Mouse (Mus musculus) left cerebral cortex, adult 9 months (tissue): ENCODE data around the gene Itgb8.
A peak's percentile ranks its signal among the peaks of the same experiment; 100 is the strongest.

Source experiments
- DNase-seq, 2 experiments: peaks; one replicate each; pipeline ENCODE4 v3.0.0; 2022; ENCODE audit warnings: low spot score in 2 of 2

Gene Itgb8

DNA sequence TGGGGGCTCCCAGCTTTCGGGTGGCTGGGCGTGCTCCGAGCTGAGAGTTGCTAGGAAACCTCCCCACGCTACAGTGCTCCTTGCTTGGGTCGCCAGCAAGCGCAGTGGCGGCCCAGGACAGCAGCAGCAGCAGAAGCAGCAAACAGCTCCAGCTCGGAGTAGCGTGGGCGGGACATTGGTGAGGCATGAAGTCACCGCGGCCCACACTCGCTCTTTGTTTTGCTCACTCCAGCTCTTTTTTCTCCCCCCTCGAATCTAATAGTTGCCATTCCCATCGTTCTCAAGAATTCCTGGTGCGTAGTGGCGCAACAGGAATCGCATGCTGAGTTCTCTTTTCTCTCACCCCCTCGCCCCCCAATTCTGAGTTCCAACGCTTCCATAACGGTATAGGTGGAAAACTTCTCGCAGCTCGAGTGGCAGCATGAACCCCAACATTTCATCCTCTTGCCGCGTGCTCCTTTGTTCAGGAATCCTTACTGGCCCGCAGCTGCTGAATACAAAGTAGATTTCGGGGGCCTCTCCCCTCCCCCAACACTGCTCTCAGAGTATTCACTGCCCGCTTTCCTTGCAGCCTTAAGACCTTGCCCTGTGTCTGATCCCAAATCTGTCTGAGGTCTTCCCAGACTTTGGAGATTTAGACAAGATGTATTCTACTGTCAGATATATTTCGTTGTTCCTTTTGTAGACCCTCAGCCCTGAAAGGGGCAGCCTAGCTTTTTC lies at the start of gene Itgb8:
Gene Itgb8 (minus strand): TSS at position 107 of the 720 bp plus-strand sequence.
- DNase-seq = peak; percentile 72 to 85

DNA sequence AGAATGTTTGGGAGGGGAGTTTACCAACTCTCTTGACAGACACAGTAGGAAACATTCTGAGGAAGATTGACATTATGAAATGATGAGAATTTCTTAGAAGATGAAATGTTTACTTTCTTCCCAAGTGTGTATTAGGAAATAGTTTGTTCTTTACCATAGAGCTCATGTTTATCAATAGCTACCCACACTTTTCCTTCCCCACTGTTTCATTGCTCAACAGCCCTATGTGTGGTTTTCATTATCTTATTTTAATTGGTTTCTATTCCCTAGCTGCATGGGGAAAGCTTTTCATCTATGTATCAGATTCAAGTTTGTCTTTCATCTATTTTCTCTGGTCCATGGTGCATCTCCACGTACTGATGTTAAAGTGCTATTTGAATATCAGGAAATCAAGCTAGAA lies 37.7 kb upstream of the Itgb8 start:
- no peak for DNase-seq

GRCm38 (mm10) chr12:119273605-119274004 lies 35.0 kb upstream of the Itgb8 start:
- no peak for DNase-seq

GRCm38 (mm10) chr12:119271964-119272363 lies 33.4 kb upstream of the Itgb8 start:
- no peak for DNase-seq

DNA sequence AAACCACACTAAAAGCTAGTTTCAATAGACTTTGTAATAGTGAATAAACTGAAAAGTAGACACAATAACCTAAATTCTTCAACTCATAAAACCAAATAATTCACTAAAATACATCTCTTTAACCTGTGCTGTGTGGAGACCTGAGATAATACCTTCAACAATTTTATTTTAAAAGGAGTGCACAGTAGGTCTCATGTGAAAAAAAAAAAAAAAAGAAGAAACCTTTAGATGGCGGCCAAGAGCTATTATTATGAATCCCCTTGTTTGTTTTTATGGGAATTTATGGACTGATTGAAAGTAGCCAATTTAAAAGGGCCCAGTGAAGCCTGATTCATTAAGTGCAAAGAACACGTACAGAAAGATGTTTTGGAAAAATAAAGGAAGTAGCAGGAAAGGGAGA lies 31.4 kb upstream of the Itgb8 start:
- DNase-seq = no peak

GRCm38 (mm10) chr12:119268723-119269122 lies 30.1 kb upstream of the Itgb8 start:
- DNase-seq = no peak

- DNase-seq = no peak
Observed at GRCm38 (mm10) chr12:119264506-119264905, 25.9 kb upstream of the Itgb8 start.

DNA sequence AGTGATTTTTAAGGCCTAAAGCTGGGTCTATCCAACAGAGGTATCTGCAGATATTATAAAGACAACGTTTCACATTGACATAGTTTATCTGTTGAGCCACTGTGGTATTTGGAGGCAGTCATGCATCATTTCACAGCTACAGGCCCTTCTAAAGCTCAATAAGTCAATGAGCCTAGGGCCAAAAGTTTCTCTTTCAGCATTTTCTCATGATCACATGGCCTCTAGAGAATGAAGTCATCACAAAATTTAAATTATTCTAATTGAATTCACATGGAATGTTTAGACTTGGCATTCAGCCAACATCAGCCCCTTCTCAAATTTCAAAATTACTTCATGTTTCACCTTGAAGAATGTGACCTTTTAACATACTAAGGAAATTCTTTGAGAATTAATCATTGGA lies 10.0 kb upstream of the Itgb8 start:
- no peak for DNase-seq

DNA sequence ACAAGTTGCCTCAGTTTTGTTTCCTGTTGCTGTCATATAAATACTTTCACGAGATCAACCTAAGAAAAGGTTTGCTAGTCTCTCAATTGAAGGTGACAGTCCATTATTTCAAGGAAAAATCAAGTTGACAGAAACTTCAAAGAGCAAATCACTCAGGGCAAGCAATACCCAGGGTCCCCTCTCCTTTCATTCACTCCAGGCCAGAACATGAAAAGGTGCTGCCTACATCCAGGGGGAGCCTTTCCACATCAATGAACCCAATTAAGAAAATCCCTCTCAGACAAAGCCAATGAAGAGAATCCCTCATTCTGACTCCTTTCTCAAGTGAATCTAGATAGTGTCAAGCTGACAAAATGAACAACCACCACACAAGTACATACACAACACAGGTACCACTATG lies 2.5 kb upstream of the Itgb8 start:
- no peak for DNase-seq

DNA sequence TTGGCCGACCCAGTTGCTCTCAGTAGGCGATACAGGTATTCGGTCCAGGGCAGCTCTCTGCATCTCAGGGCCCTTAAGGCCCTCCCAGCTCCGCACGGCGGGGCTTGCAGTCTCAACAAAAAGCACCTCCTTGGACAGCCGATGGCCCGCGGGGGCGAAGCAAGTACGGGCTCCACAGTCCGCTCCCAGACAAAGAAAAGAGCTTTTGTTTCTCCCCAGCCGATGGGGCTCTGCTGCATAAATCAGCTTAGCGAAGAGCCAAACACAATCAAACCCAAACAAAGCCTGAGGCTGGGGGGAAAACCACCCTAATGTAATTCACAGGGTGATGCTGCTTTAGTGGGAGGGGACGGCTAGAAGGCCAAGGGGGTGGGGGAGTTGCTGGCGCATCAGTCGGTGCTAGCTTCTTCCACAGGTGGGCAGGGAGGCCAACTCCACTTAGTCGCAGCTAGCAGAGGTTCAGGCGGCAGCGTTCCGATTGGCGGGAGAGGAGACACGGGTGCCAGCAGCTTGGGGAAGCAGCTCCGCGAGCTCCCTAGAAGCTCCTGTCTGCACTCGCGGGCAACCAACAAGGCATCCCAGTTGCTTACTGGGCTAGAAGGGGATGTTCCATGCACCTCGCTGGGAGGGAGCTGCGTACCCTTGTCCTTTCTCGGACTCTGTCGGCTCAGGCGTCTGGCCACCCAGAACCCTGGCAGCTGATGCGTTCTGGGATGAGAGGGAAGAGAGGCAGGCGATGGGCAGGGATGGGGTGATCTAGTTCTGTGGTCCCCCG lies 494 bp downstream of the Itgb8 start:
- DNase-seq = peak; percentile 32 to 69

DNA sequence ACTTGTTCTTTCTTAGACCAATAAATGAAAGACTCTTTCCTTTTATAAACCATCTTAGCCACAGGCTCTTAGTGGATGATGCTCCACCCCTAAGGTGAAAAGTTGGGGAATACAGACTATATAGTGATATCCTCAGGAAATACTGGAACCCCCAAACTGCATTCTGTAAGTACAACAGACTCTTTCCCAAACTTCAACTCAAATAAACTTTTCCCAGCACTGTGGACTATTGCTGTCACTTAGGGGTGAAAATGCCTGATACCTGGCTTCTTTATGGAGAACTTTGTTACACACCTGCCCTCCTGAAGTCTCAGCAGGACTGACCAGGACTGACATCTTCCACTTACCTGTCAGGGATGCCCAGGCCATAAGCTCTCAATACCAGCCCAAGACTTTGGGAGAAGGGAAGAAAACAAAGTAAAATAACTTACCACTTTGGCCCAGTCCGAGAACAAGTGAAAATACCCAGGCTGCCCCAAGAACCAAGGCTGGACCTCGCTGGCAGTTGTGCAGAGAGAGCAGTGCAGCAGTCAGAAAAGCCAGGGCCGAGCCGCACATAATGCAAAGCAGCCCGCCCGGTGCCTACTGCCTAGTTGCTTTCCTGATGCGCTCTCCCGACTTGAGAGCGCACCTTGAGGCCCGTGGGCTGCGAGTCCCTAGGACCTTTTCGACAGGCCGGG lies 1.2 kb downstream of the Itgb8 start:
- DNase-seq = no peak

DNA sequence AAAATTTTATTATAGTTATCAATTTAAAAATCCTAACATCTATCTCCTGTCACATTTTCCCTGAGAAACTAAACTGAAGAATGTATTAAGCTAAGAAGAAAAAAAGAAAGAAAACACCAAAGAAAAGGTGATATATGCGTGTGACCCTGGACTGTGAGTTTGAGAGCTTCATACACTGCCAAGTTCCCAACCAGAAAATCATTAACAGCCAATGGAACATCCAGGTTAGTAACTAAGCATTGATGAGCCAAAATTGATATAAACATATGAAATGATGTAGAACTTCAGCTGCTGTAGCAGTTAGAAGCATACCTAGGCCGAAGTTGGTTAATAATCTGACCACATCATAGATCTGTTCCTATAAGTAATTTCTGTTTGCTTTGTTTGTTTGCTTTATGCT lies 6.8 kb downstream of the Itgb8 start:
- DNase-seq = no peak

GRCm38 (mm10) chr12:119230444-119230843 lies 8.2 kb downstream of the Itgb8 start:
- no peak for DNase-seq

DNA sequence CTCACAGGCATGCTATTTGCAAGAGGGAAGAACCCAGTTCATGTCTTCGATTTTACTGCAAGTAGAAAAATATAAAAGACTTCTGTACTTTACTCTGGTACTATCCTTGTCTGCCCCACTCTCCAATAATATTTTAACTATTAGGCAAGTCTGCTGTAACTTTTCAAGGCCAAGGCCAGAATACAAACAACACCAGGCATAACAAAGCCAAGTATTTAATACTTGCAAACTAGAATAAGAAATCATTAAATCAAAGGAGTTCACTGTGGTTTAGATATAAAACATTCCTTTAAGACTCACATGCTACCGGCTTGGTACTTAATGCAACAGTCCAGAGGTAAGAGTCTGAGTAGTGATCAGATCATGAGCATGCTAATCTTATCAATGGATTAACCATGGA lies 9.0 kb downstream of the Itgb8 start:
- DNase-seq = no peak

- no peak for DNase-seq
Observed at GRCm38 (mm10) chr12:119227898-119228297, 10.7 kb downstream of the Itgb8 start.

GRCm38 (mm10) chr12:119224699-119225098 lies 13.9 kb downstream of the Itgb8 start:
- no peak for DNase-seq

DNA sequence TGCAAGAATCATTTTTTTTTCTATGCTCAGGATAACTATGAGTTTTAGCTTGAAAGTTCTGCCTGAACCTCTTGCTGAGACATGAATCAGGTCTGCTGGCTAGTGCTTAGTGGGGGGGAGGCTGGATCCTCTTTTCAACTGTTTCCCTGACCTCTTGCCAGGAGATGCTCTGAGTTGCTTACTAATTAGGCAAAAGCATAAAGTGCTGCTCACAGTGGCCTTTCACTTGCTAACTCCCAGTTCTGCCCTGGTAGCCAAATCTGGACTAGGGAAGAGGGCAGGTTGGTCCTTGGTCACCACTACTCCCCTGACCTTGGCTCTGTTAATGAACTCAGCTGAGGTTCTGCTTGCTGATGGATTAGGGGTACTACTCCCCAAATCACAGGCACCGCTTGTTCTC lies 19.2 kb downstream of the Itgb8 start:
- DNase-seq = no peak

DNA sequence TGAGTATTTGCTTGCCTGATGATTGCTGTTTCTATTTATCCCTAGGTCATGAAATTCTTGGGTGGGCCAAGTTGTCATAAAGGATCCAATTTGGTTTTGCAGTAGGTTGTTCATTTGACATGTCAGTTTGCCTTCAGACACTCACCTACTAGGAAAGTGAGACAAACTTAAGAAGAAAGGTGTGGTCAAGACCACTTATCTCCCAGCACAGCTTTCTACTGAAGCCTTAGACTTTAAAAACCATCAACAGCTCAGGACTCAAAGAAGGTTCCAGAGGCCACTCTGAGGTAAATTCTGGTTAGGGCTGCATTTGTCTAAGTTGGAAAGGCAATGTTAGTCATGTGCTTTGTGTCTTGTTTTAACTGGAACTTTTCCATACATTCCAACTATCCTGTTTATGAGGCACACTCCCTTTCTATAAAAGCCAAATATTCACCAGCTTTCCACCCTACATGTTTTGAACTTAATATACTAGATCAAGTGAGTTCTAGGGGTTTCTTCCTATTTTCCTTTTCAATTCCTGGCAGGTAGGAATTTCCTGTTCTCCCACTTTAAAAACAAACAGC lies 20.8 kb downstream of the Itgb8 start:
- DNase-seq = no peak

- DNase-seq = no peak
Observed at GRCm38 (mm10) chr12:119215225-119215624, 23.4 kb downstream of the Itgb8 start.

DNA sequence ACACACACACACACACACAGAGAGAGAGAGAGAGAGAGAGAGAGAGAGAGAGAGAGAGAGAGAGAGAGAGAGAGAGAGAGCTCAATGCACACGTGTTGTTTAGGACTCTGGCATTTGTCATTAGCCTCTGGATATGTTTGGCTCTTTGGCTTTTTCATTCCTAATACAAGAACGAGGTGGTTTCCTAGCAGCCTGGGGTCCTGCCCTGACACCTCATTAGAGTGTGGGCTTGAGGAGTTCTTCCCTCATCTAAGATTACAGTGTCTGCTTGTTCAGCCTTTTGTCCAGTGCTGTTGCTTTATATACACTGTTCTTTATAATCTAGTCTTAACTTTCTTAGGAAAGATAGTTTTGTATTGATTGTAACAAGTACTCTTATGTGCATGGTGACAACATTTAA lies 27.1 kb downstream of the Itgb8 start:
- no peak for DNase-seq

DNA sequence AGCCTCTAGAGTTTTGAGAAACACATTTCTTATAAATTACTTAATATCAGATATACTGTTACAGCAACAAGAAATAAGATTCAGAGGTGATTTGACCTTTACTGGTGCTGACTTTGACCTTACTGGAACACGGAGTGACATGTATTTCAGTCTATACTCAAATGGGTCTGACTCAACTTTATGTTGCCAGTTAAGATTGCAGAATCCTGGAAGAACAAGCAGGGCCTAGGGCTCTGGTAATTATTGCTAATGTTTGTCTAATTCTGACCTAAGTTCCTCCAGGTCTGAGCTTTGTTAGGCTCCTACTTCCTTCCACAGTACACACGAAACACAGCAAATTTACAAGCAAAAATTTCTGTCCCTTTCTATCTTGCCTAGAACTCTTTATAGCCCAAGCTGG lies 28.0 kb downstream of the Itgb8 start:
- DNase-seq = no peak

- DNase-seq = no peak
Observed at GRCm38 (mm10) chr12:119210073-119210425, 28.6 kb downstream of the Itgb8 start.
